Mouse (Mus musculus): ENCODE results near the gene Hdac4. TPM values are rescaled to one million over a fixed set of nuclear protein-coding genes. Genes with fewer than 3 reads are reported as not detected.

Gene Hdac4
- total RNA-seq, 2 experiments from 2014 or later = 13.3 to 19.0 TPM

GRCm38 (mm10) chr1:92179070-92179469 lies 16.4 kb downstream of the Hdac4 start:
- no peak for ATAC-seq (ENCODE audit: poor library complexity, severe bottlenecking)

DNA sequence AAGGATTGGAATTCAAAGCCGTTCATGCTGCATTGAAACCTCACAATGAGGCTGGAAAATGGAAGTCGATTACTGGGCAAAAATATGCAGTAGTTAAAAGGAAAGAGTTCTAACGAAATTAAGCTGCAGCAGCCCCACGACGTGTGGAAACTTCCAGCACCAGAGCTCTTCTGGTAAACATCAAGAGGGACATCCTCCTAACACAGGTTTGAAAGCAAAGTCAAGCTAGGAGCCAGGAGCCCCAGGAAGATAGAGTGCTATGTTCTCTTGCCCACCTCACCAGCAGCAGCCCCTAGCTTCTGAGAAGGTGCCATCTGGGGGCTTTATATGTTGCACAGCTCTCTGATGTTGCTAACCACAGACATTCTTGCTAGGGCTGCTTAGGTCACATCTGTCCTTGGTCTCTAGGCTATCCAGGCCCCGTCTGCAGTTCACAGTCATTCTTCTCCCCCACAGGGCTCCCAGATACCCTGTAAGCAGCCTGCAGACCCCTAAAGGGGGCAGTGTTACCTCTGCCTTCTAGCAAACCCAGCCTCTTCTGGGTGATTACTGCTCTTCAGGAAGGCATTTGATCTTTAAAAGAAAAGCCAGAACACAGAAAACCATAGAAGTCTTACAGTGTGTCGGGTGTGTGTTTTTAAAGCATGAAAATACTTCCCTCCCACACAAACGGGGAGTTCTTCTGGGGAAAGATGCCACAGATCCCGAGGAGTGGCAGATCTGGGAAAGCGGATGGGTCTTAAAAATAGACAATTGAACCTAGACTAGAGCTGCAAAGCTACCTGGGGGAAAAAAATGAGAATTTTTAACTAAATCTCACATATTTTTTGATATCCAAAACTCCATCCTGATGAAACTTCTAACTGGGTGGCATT lies 17.2 kb downstream of the Hdac4 start:
- ATAC-seq (ENCODE audit: poor library complexity, severe bottlenecking) = no peak

GRCm38 (mm10) chr1:92177599-92177998 lies 17.9 kb downstream of the Hdac4 start:
- ATAC-seq (ENCODE audit: poor library complexity, severe bottlenecking) = no peak

DNA sequence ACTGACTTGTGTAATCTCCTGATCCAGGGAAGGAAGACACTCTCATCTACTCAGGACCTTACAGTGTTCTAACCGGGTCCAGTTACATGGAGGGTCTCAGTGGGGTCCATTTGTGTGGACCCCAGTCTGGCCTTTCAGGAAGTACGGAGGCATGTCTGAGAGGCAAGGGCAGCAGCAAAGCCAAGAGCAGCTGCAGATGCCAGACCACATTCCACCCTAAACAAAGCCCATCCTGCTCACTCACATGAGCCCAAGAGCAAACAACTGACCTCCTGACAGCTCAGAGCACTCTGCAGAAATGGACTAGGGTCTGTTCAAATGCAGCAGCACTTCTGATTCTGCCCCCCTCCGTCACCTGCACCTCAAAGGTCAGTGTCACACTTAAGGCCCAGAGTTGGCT lies 18.3 kb downstream of the Hdac4 start:
- no peak for ATAC-seq (ENCODE audit: poor library complexity, severe bottlenecking)

GRCm38 (mm10) chr1:92175266-92175665 lies 20.2 kb downstream of the Hdac4 start:
- no peak for ATAC-seq (ENCODE audit: poor library complexity, severe bottlenecking)

GRCm38 (mm10) chr1:92174898-92175255 lies 20.6 kb downstream of the Hdac4 start:
- no peak for ATAC-seq (ENCODE audit: poor library complexity, severe bottlenecking)

DNA sequence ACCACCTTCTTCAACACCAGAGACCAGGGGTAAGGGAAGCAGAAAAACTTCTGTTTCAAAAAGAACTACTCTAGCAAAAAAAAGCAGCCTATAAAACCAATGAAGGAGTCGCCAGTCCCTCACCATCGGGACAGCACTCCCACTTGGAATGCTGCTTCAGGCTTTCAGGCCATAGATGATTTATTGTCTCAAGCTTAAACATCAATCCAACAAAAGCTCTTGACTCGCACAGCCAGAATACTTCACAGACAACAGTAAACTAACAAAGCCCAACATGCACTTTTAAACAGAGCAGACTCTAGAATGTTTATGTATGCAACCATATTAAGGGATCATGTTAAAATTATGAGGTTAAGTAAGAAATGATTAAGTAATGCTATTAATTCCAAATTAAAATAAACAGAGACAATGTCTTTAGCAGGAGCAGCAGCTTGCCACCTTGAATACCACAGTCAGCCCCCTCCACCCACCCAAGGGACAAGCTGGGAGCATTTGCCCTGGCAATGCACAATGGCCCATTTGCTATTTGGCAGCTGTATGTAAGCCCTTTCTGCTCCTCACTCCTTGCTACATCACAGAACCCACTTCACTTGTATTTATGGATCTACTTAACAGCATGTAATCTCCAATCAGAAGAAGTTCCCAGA lies 21.1 kb downstream of the Hdac4 start:
- ATAC-seq (ENCODE audit: poor library complexity, severe bottlenecking) = no peak

DNA sequence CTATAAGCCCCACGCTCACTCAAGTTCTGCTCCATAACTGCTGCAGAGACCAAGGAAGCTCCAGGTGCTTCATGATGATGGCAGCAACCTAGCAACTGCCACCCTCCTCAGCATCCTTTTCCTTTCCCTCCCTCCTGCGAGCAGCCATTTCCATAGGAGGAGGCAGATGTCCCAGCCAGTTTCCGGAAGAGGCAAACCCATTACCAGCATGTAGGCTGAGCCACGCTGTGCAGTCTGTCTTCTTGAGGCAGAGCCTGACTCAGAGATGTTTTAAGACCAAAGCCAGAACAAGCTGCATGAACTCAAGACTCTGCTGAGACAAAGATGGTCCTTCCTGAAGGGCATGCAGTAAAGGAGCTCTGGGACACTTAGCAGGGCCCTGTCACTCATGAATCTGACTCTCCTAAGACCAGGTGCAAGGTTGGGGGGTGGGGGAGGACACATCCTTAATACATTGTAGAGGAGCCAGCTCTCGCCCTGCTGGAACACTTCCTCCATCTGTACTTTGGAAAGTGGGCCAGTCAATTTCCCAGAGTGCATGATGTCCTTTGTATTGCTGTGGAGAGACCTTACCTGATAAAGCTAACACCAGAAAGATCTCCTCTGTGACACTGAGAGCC lies 24.8 kb downstream of the Hdac4 start:
- no peak for ATAC-seq (ENCODE audit: poor library complexity, severe bottlenecking)

GRCm38 (mm10) chr1:92169776-92170055 lies 25.8 kb downstream of the Hdac4 start:
- no peak for ATAC-seq (ENCODE audit: poor library complexity, severe bottlenecking)

GRCm38 (mm10) chr1:92168900-92169775 lies 26.4 kb downstream of the Hdac4 start:
- no peak for ATAC-seq (ENCODE audit: poor library complexity, severe bottlenecking)

DNA sequence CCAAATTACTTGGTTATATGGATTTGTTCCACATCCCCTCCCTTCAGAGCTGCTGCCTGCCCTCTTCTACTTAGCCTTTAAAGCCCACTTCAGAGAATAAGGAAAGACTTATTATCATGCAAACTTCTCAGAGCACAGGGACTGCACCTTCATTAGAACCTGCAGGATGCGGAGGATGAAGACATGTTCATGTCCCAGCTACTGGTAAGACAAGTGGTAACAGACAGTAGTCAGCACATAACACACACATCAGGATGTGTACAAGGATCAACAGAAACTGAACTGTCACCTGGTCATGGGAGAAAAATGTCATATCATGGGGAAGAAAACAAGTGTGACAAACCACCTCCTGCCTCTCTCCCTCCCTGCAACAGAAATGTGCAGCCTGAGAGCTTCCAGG lies 31.6 kb downstream of the Hdac4 start:
- no peak for ATAC-seq (ENCODE audit: poor library complexity, severe bottlenecking)

- ATAC-seq (ENCODE audit: poor library complexity, severe bottlenecking) = no peak
Observed at GRCm38 (mm10) chr1:92159804-92160203, 35.7 kb downstream of the Hdac4 start.

DNA sequence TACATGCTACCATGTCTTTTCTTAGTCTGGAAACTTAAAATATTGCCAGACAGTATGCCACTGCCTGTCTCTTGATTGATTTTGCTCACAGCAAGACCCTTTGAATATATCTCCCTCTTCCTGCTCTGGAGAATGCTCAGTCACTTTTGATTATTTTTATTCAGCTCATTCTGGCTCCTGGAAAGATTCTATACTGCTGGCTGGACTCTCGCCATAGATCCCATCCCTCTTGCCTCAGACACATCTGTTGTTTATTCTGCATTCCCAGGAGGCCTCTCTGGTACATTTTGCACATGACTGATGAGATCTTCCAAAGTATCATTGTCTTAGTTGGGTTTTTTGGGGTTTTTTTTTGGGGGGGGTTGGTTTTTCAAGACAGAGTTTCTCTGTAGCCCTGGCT lies 45.3 kb downstream of the Hdac4 start:
- ATAC-seq (ENCODE audit: poor library complexity, severe bottlenecking) = no peak

DNA sequence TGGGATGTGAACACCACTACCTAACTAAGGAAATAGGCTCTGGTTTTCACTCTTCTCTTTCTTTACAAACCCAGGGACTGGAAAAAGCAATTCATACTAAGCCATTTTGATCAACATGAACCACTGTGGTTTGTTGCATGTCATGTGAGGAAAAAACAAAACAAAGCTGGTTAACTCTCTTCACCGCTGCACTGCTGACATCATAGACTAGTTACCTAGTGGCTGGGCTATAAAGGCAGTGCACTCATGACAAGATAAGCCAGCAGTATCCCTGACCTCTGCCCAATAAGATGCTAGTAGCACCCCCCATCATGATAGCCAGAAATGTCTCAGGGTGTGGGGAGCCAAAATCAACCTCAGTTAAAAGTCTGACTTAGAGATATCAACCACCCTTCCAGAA lies 47.0 kb downstream of the Hdac4 start:
- ATAC-seq (ENCODE audit: poor library complexity, severe bottlenecking) = no peak

GRCm38 (mm10) chr1:92144868-92145534 lies 50.5 kb downstream of the Hdac4 start:
- no peak for ATAC-seq (ENCODE audit: poor library complexity, severe bottlenecking)

DNA sequence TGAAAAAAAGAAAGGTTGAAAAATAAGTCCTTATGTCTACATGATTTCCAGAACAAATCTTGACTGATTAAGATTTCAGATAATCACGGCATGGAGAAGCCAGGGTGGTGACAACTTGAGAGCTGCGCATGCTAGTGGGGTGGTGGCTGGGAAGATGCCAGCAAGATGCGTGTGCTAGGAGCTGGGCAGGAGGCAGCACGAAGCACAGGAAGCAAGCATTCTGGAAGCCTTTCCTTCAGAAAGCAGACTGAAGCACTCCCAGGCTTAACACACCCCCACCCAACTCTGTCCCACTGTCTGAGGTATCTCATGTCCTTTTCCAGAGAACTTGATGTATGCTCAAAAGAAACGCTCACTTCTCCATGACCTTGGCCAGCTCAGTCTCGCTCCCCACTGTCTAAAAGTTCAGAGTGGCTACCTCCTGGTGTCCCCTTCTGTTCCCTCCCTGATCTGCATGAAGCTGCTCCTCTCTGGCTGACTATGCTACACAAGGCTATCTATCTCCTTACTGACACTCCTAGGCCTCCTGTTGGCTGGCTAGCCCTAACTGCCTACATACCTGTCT lies 52.1 kb downstream of the Hdac4 start:
- no peak for ATAC-seq (ENCODE audit: poor library complexity, severe bottlenecking)

DNA sequence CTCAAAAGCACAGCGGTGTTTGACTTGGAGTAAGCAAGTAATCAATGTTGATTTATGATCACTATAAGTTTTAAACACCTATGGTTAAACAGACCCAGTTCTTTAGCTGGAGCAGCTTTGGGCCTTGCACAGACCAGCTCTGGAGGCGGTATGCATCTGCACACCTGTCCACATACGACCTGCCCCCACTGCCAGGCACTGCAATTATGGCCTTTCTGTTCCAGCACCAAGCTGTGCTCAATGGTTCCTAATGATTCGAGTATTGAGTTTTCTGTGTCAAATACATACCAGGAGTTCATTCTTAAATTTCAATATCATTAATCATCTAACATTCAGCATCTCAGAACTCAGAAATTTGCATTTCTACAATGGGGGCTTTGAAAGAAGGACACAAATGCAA lies 52.7 kb downstream of the Hdac4 start:
- no peak for ATAC-seq (ENCODE audit: poor library complexity, severe bottlenecking)

- no peak for ATAC-seq (ENCODE audit: poor library complexity, severe bottlenecking)
Observed at GRCm38 (mm10) chr1:92139001-92139400, 56.5 kb downstream of the Hdac4 start.

- ATAC-seq (ENCODE audit: poor library complexity, severe bottlenecking) = no peak
Observed at GRCm38 (mm10) chr1:92137136-92137848, 58.2 kb downstream of the Hdac4 start.

DNA sequence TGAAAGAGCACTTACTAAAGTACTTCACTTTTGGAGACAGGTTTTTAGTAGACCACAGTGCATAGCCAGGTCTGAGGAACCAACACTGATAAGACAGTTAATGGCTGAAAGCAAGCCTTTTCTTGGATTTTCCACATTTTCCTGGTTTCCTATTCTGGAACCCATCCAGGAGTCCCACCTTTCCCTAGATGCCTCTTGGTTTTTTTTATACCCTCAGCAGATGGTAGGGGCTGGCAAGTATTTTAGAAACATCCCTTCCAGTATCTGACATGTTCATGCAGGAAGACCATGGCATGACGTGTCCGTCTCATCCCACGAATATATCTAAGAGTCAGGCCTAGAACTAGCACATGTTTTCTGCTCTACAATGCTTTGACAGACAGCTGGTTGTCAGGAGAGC lies 59.1 kb downstream of the Hdac4 start:
- ATAC-seq (ENCODE audit: poor library complexity, severe bottlenecking) = no peak

All from megakaryocyte, adult 5-6 weeks (primary cell).